Mouse (Mus musculus) liver, embryonic 14.5 days (tissue): Measurements from ENCODE around the gene Pigb.

Source experiments
- CTCF ChIP-seq: IDR thresholded peaks from 2 replicates; pipeline ENCODE4 v1.5.1; 2016; ENCODE audit warnings: antibody characterized with exemption, low read depth, control low read depth
- EP300 ChIP-seq: IDR thresholded peaks from 2 replicates; pipeline ENCODE4 v1.6.1; 2016; ENCODE audit warnings: antibody characterized with exemption, low read depth

DNA sequence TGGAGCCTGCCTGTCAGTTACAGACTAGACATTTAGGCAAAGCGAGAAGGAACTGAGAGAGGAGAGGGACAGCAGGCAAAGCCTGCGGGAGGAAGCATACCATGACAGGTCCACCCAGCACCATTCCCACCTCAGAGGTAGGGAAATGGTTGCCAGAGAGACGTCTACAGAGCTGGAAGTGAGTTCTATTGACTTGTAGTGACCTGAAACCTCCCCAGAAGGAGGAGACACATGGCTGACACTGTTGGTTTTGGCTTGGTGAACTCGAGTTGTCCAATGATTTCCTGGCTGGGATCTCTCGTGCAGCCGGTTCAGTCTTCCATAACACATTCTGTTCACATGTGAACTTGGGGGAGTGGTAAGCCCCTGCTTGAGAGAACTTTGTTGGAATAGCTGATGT lies 43.8 kb upstream of the Pigb start:
- TF ChIP-seq CTCF (no peak), EP300 (no peak)
